Mouse (Mus musculus) monocyte, adult 2 months (primary cell): Measurements from ENCODE around the gene Samd1.

ENCODE experiments used
- DNase-seq, 2 experiments: peaks; one replicate each; pipeline ENCODE4 v3.0.0; 2022; ENCODE audit warnings: low spot score in 2 of 2, low read depth in 1 of 2

Gene Samd1

GRCm38 (mm10) chr8:84046505-84046904 lies 49.0 kb downstream of the Samd1 start:
- no peak for DNase-seq

GRCm38 (mm10) chr8:84048171-84048570 lies 50.7 kb downstream of the Samd1 start:
- DNase-seq: no peak
